ENCODE assay signal across 8 mouse cellular contexts in genomic region chr17:29384850-29385438, GRCm38 (mm10). TPM values are rescaled to one million over a fixed set of nuclear protein-coding genes. Genes with fewer than 3 reads are reported as not detected.
DNase-seq lines count a peak whose midpoint lies in the region; ATAC-seq lines count a peak whose summit lies in the region.

No protein-coding gene starts in this region.

- intact Hi-C loops in left cerebral cortex, postnatal 4 days (cut with DNase I) = no loop called here

- H3K4me1 ChIP-seq in brown adipose tissue, adult 24 weeks (ENCODE audit: control insufficient read depth, insufficient read depth, insufficient read length, low read length) = peaks cover 10% of the 10 kb centered on the region

- H3K27ac ChIP-seq in brown adipose tissue, adult 24 weeks (replicated peaks; ENCODE audit: low read depth, low read length) = peak overlapping the region; percentile 88

- H3K4me3 ChIP-seq in brown adipose tissue, adult 24 weeks (ENCODE audit: insufficient read depth, low read depth, low read length) = no peak overlapping the region

- ATAC-seq in megakaryocyte progenitor cell, adult 5-6 weeks (replicated peaks; ENCODE audit: poor library complexity) = no peak
- ATAC-seq in CD4-positive, CD25-positive, alpha-beta regulatory T cell, adult 4 months = no peak

- DNase-seq in left cerebral cortex, postnatal 4 days = peak; percentile 45
- no peak for DNase-seq in left cerebral cortex, adult 18-20 months (ENCODE audit: low spot score in 2 of 2)
- DNase-seq in kidney, postnatal 36 days = peak; percentile 80 to 91
- peak; percentile 62 for DNase-seq in ovary, postnatal 36 days (ENCODE audit: low spot score)
- DNase-seq in B cell, adult 2 months = no peak

RNA-seq across cellular contexts. Expression of gene Fgd2, which starts 24.2 kb away (rescaled TPM):
- total RNA-seq in left cerebral cortex, postnatal 4 days (2021) = 1 to 10 TPM; 4.5 to 6.4 TPM
- 1 to 10 TPM; 5.0 to 6.0 TPM for total RNA-seq in left cerebral cortex, adult 18-20 months (2021)
- polyA plus RNA-seq in brown adipose tissue, adult 24 weeks (2012; ENCODE audit: insufficient read depth, insufficient read length, missing spikeins) = 2.1 and 3.4 TPM in 2 replicates
- total RNA-seq in megakaryocyte progenitor cell, adult 5-6 weeks (2015) = 19.1 and 22.0 TPM in 2 replicates
- total RNA-seq in megakaryocyte progenitor cell, adult 5-6 weeks (2017) = 19.6 and 28.5 TPM in 2 replicates
- polyA plus RNA-seq in CD4-positive, CD25-positive, alpha-beta regulatory T cell, adult 4 months (2017; shearing (Covaris generic)) = 1 to 10 TPM in 1 of 2 experiments, under 1 TPM in 1; 0.65 to 9.4 TPM

RNA-seq across cellular contexts. Expression of gene Mtch1, which starts 37.2 kb away (rescaled TPM):
- total RNA-seq in left cerebral cortex, postnatal 4 days (2021) = 100 to 1,000 TPM; 489 to 514 TPM
- total RNA-seq in left cerebral cortex, adult 18-20 months (2021) = 100 to 1,000 TPM; 592 to 615 TPM
- 261 and 305 TPM in 2 replicates for polyA plus RNA-seq in brown adipose tissue, adult 24 weeks (2012; ENCODE audit: insufficient read depth, insufficient read length, missing spikeins)
- total RNA-seq in megakaryocyte progenitor cell, adult 5-6 weeks (2015) = 85.3 and 89.2 TPM in 2 replicates
- total RNA-seq in megakaryocyte progenitor cell, adult 5-6 weeks (2017) = 54.9 and 61.7 TPM in 2 replicates
- 10 to 100 TPM; 11.0 to 13.9 TPM for polyA plus RNA-seq in CD4-positive, CD25-positive, alpha-beta regulatory T cell, adult 4 months (2017; shearing (Covaris generic))

Comparison
In these comparisons a context has a peak if more than half of its experiments do, and no peak if none do; other contexts are left out.
1. DNase-seq: peak in left cerebral cortex, postnatal 4 days (single experiment), kidney, postnatal 36 days (2 of 2) and ovary, postnatal 36 days (single experiment); none in left cerebral cortex, adult 18-20 months (0 of 2) and B cell, adult 2 months (0 of 2).
2. RNA of gene Mtch1, which starts 37.2 kb away (total RNA-seq): 592 to 615 TPM in left cerebral cortex, adult 18-20 months and 489 to 514 TPM in left cerebral cortex, postnatal 4 days; 54.9 to 89.2 TPM in megakaryocyte progenitor cell, adult 5-6 weeks; every median in the first group is over 4 times any median in the second.